Mouse (Mus musculus) CH12.LX (cell line): ENCODE results near the gene Rps18. TPM values are rescaled to one million over a fixed set of nuclear protein-coding genes. Genes with fewer than 3 reads are reported as not detected.
A peak's percentile ranks its signal among the peaks of the same experiment; 100 is the strongest.
"Not testable (repeated sequence)": the region's sequence is repeated elsewhere in the genome, so short reads cannot be mapped to it uniquely, and the experiment has no call there.

Experiments
- DNase-seq: peaks from one replicate; pipeline ENCODE4 v3.0.0-alpha.2; 2013; ENCODE audit errors: extremely low read depth
- H3K27ac ChIP-seq: 2 replicates; pipeline ENCODE4 v1.5.1; 2012; ENCODE audit warnings: low read depth, mild to moderate bottlenecking, control low read depth, moderate library complexity; ENCODE audit not compliant: insufficient read depth
- H3K27me3 ChIP-seq: replicated peaks from 2 replicates; pipeline ENCODE3; 2012; ENCODE audit warnings: inconsistent platforms
- H3K36me3 ChIP-seq, 2 experiments: replicated peaks in 1 of 2; 2 replicates each; pipeline versions ENCODE3 to v1.6.1; 2012; ENCODE audit warnings: inconsistent platforms in 1 of 2, low read length in 1 of 2, mild to moderate bottlenecking in 1 of 2, mixed read lengths in 1 of 2, moderate library complexity in 1 of 2; ENCODE audit not compliant: control insufficient read depth in 1 of 2, insufficient read depth in 1 of 2
- H3K4me1 ChIP-seq, 2 experiments: 2 replicates each; pipeline ENCODE4 v1.6.1; 2012; ENCODE audit warnings: inconsistent platforms in 1 of 2, moderate library complexity in 1 of 2; ENCODE audit not compliant: insufficient read depth in 2 of 2, control insufficient read depth in 1 of 2
- H3K4me2 ChIP-seq: 2 replicates; pipeline ENCODE4 v1.6.1; 2012; ENCODE audit warnings: low read depth, mild to moderate bottlenecking, control low read depth; ENCODE audit not compliant: poor library complexity, insufficient read depth, severe bottlenecking
- H3K4me3 ChIP-seq, 3 experiments: fragments of 150-350 bp in 1 of 3; sonication (generic) in 1 of 3; replicated peaks in 1 of 3; 2 replicates each; pipeline versions ENCODE3 to v1.5.1; 2011 to 2012; ENCODE audit warnings: low read depth in 2 of 3, low read length in 2 of 3, mild to moderate bottlenecking in 2 of 3, moderate library complexity in 2 of 3, control low read depth in 1 of 3, improper control_type of control experiment in 1 of 3, inconsistent platforms in 1 of 3, mixed read lengths in 1 of 3; ENCODE audit not compliant: poor library complexity in 1 of 3
- H3K79me2 ChIP-seq: replicated peaks from 2 replicates; pipeline ENCODE4 v1.6.1; 2012; ENCODE audit warnings: mild to moderate bottlenecking, moderate library complexity; ENCODE audit not compliant: control insufficient read depth, poor library complexity, insufficient read depth, severe bottlenecking; ENCODE audit errors: extremely low read depth
- H3K9ac ChIP-seq: 2 replicates; pipeline ENCODE4 v1.6.1; 2012; ENCODE audit warnings: low read depth, mild to moderate bottlenecking, control low read depth, moderate library complexity; ENCODE audit not compliant: insufficient read depth
- H3K9me3 ChIP-seq: replicated peaks from 2 replicates; pipeline ENCODE3; 2012; ENCODE audit warnings: low read length, inconsistent platforms, mixed read lengths
- CHD2 ChIP-seq: IDR thresholded peaks from 2 replicates; pipeline ENCODE4 v1.6.1; 2011; ENCODE audit warnings: low read length, improper control_type of control experiment
- CTCF ChIP-seq, 2 experiments: IDR thresholded peaks in 1 of 2; conservative IDR thresholded peaks in 1 of 2; 2 replicates each; pipeline ENCODE4 v1.5.1; 2011 to 2012; ENCODE audit warnings: low read depth in 2 of 2, low read length in 2 of 2, improper control_type of control experiment in 1 of 2, inconsistent platforms in 1 of 2, mild to moderate bottlenecking in 1 of 2, moderate library complexity in 1 of 2
- E2F4 ChIP-seq: IDR thresholded peaks from 2 replicates; pipeline ENCODE4 v1.6.1; 2011; ENCODE audit warnings: low read depth, low read length, improper control_type of control experiment; ENCODE audit not compliant: insufficient replicate concordance
- ELF1 ChIP-seq: IDR thresholded peaks from 2 replicates; pipeline ENCODE4 v1.6.1; 2014; ENCODE audit warnings: low read depth, mild to moderate bottlenecking, inconsistent platforms, low read length, improper control_type of control experiment
- EP300 ChIP-seq: IDR thresholded peaks from 2 replicates; pipeline ENCODE4 v1.6.1; 2011; ENCODE audit warnings: low read length, improper control_type of control experiment
- ETS1 ChIP-seq: conservative IDR thresholded peaks from 2 replicates; pipeline ENCODE4 v1.6.1; 2012; ENCODE audit warnings: low read depth, mild to moderate bottlenecking, inconsistent platforms, low read length, improper control_type of control experiment, moderate library complexity
- HCFC1 ChIP-seq: IDR thresholded peaks from 2 replicates; pipeline ENCODE4 v1.6.1; 2012; ENCODE audit warnings: low read depth, mild to moderate bottlenecking, inconsistent platforms, low read length, improper control_type of control experiment
- IRF4 ChIP-seq: IDR thresholded peaks from 2 replicates; pipeline ENCODE4 v1.6.1; 2014; ENCODE audit warnings: low read depth, mild to moderate bottlenecking, inconsistent platforms, low read length, improper control_type of control experiment
- JUN ChIP-seq: IDR thresholded peaks from 2 replicates; pipeline ENCODE4 v1.6.1; 2011; ENCODE audit warnings: low read depth, mild to moderate bottlenecking, low read length, improper control_type of control experiment, moderate library complexity; ENCODE audit not compliant: insufficient read depth
- MAX ChIP-seq: IDR thresholded peaks from 2 replicates; pipeline ENCODE4 v1.6.1; 2011; ENCODE audit warnings: low read length, improper control_type of control experiment
- MEF2A ChIP-seq: IDR thresholded peaks from 2 replicates; pipeline ENCODE4 v1.6.1; 2014; ENCODE audit warnings: low read depth, mild to moderate bottlenecking, inconsistent platforms, low read length, improper control_type of control experiment, borderline replicate concordance
- MXI1 ChIP-seq: IDR thresholded peaks from 2 replicates; pipeline ENCODE4 v1.6.1; 2011; ENCODE audit warnings: mild to moderate bottlenecking, low read depth, low read length, improper control_type of control experiment
- MYC ChIP-seq: IDR thresholded peaks from 2 replicates; pipeline ENCODE4 v1.6.1; 2011; ENCODE audit warnings: low read depth, mild to moderate bottlenecking, improper control_type of control experiment, low read length
- NELFE ChIP-seq: IDR thresholded peaks from 2 replicates; pipeline ENCODE4 v1.6.1; 2011; ENCODE audit warnings: low read depth, low read length, improper control_type of control experiment
- POLR2A ChIP-seq: IDR thresholded peaks from 2 replicates; pipeline ENCODE4 v1.6.1; 2011; ENCODE audit warnings: low read depth, mild to moderate bottlenecking, improper control_type of control experiment, low read length
- POLR2AphosphoS2 ChIP-seq: IDR thresholded peaks from 2 replicates; pipeline ENCODE4 v1.6.1; 2011; ENCODE audit warnings: low read depth, low read length, improper control_type of control experiment
- RAD21 ChIP-seq: IDR thresholded peaks from 2 replicates; pipeline ENCODE4 v1.6.1; 2011; ENCODE audit warnings: low read depth, mild to moderate bottlenecking, low read length, improper control_type of control experiment, moderate library complexity
- SIN3A ChIP-seq: IDR thresholded peaks from 2 replicates; pipeline ENCODE4 v1.6.1; 2012; ENCODE audit warnings: low read length, improper control_type of control experiment, inconsistent platforms
- SMC3 ChIP-seq: IDR thresholded peaks from 2 replicates; pipeline ENCODE4 v1.6.1; 2011; ENCODE audit warnings: low read depth, low read length, improper control_type of control experiment
- TBP ChIP-seq: conservative IDR thresholded peaks from 2 replicates; pipeline ENCODE4 v1.6.1; 2011; ENCODE audit warnings: low read depth, low read length, improper control_type of control experiment
- UBTF ChIP-seq: IDR thresholded peaks from 2 replicates; pipeline ENCODE4 v1.6.1; 2012; ENCODE audit warnings: low read depth, mild to moderate bottlenecking, inconsistent platforms, low read length, improper control_type of control experiment, moderate library complexity
- USF1 ChIP-seq: IDR thresholded peaks from 2 replicates; pipeline ENCODE4 v1.6.1; 2014; ENCODE audit warnings: low read depth, mild to moderate bottlenecking, inconsistent platforms, low read length, improper control_type of control experiment
- ZKSCAN1 ChIP-seq: IDR thresholded peaks from 2 replicates; pipeline ENCODE4 v1.6.1; 2012; ENCODE audit warnings: low read depth, inconsistent platforms, low read length, improper control_type of control experiment, borderline replicate concordance
- ZMIZ1 ChIP-seq: IDR thresholded peaks from 2 replicates; pipeline ENCODE4 v1.6.1; 2012; ENCODE audit warnings: low read depth, mild to moderate bottlenecking, inconsistent platforms, low read length, improper control_type of control experiment
- ZNF384 ChIP-seq: IDR thresholded peaks from 2 replicates; pipeline ENCODE4 v1.6.1; 2012; ENCODE audit warnings: low read depth, low read length, improper control_type of control experiment, inconsistent platforms
- dilution Hi-C: fragments of 300-500 bp; cut with MboI; formaldehyde crosslinking; loops from 2 replicates; pipeline ENCODE4 v1.14.3; 2020; ENCODE audit warnings: low sequenced_read_pairs; ENCODE audit not compliant: extremely low pct_unique_long_range_greater_than_20kb, extremely low pct_ligation_motif_present
- in situ Hi-C: fragments of 300-500 bp; cut with MboI; formaldehyde crosslinking; loops from 3 replicates; pipeline ENCODE4 v1.14.3; 2019; ENCODE audit warnings: low sequenced_read_pairs, low pct_ligation_motif_present, low pct_unique_long_range_greater_than_20kb, mixed read lengths
- polyA plus RNA-seq: library from polyadenylated mRNA; unstranded; fragments of >175 nt; gene quantifications from 2 replicates; pipeline ENCODE4 v1.2.1, GENCODE M21; 2012; ENCODE audit warnings: low read depth; ENCODE audit not compliant: insufficient read length
- total RNA-seq, 2 experiments: library from RNA; depleted of rRNA; stranded (reverse); fragments of 300-350 nt in 1 of 2; fragments of >200 nt in 1 of 2; gene quantifications; 2 replicates each; pipeline ENCODE4 v1.2.3; 2012 to 2014

The Rps18 gene
- total and polyA plus RNA-seq, 3 experiments = 246 to 991 (median 302) TPM

DNA sequence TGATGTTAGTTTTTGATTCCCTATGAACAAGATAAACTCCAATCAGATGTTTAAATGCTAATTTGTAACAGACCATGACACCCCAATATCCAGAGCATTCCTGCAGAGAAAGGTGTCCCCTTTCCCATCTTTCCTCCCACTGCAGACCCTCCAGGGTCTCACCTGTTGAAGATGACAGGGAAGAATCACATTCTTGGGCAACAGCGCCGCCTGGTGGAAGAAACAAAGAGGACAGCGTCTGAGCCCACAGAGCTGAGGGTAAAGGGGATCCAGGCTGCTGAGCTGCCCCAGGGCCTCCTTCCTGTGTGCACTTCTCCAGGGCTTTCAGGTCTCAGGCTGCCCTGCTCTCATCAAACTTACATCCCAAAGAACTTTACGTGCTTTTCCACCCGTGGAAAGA is 47.6 kb upstream of the Rps18 start:
- Histone ChIP-seq H3K4me1 (peaks cover 4 to 7% of the 10 kb centered on the region in 2 experiments; a peak in 1 of 4 replicates), H3K9ac (no peak overlapping the region), H3K4me3 (no peak overlapping the region), H3K27ac (no peak overlapping the region), H3K27me3 (no peaks in the 10 kb centered on the region), H3K4me2 (no peak overlapping the region), H3K36me3 (peaks cover 5% of the 10 kb centered on the region in 2 experiments), H3K9me3 (peaks cover 5% of the 10 kb centered on the region), H3K79me2 (peaks cover 12% of the 10 kb centered on the region)
- peak; percentile 21 for TF ChIP-seq RAD21
- peak; percentile 50 to 51; a peak in 3 of 4 replicates for TF ChIP-seq CTCF (conservative IDR thresholded peaks at IDR 0.05 in 1 of 2, IDR thresholded peaks at IDR 0.05 in 1 of 2; ENCODE audit: low read depth in 2 of 2, low read length in 2 of 2)
- no peak for TF ChIP-seq EP300
- TF ChIP-seq USF1 = no peak
- TF ChIP-seq SMC3 = peak; percentile 11; the same call in 1 of the 2 replicates
- no peak for TF ChIP-seq ZNF384
- in situ Hi-C loops = loop anchor here (5.0 kb wide), 1 partner anchor 1259 kb away; the partner anchor contains the start of gene H2-D1
- no peak for DNase-seq
- dilution Hi-C loops = no loop called here

- in situ Hi-C loops = loop anchor here (5.0 kb wide), 1 partner anchor 1262 kb away; the partner anchor contains the start of gene H2-D1
- Histone ChIP-seq H3K4me2 (peak overlapping the region; percentile 74; the same call in 1 of the 2 replicates), H3K36me3 (peaks cover 25 to 29% of the 10 kb centered on the region in 2 experiments), H3K4me1 (peaks cover 16 to 31% of the 10 kb centered on the region in 2 experiments), H3K4me3 (peak overlapping the region in 1 of 3 experiments; percentile 71), H3K9ac (peak overlapping the region; percentile 80; the same call in 1 of the 2 replicates), H3K79me2 (peaks cover 23% of the 10 kb centered on the region)
- H3K27me3 ChIP-seq, dilution Hi-C loops, DNase-seq, H3K9me3 ChIP-seq, H3K27ac ChIP-seq: not testable (repeated sequence)
These were observed 45.0 kb upstream of the Rps18 start for GRCm38 (mm10) chr17:34000796-34001195.

DNA sequence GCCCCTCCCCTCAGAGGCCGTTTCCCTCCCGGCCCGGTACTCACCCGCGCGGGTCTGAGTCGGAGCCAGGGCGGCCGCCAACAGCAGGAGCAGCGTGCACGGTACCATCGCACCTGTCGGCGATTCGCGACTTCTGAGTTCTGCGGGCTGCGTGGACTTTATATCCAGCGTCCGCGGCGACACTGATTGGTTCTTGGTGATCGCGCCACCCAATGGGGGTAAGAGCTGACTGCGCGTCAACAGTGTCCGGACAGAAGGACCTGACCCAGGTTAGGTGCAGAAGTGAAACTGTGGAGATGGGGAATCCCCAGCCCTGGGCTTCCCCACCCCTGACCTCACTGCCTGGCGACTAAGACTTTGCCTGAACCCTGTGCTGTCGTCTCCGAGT is 44.3 kb upstream of the Rps18 start, which contains the start of gene H2-K1:
H2-K1 (minus strand) TSS at position 198 of the 388 bp plus-strand sequence.
- Histone ChIP-seq H3K9ac (peak within 1 kb of the TSS; percentile 100), H3K79me2 (peaks cover 23% of the 10 kb centered on the region), H3K4me2 (peak within 1 kb of the TSS; percentile 74; the same call in 1 of the 2 replicates), H3K4me3 (peak within 1 kb of the TSS; percentile 66 to 99 (median 71)), H3K27ac (peak within 1 kb of the TSS; percentile 69), H3K9me3 (no peaks in the 10 kb centered on the region), H3K27me3 (no peaks in the 10 kb centered on the region), H3K4me1 (peaks cover 16 to 31% of the 10 kb centered on the region in 2 experiments), H3K36me3 (peaks cover 31 to 33% of the 10 kb centered on the region in 2 experiments)
- dilution Hi-C loops (no loop called here), in situ Hi-C loops (loop anchor here (5.0 kb wide), 1 partner anchor 1262 kb away; the partner anchor contains the start of gene H2-D1)
- peak; percentile 97 for DNase-seq
- TF ChIP-seq POLR2AphosphoS2 (no peak; the same call in 1 of the 2 replicates), MXI1 (0 out of 2 replicates have a peak, but pooled peaks have one; percentile 21), TBP (peak; percentile 91; the same call in 1 of the 2 replicates), MEF2A (no peak), EP300 (0 out of 2 replicates have a peak, but pooled peaks have one; percentile 28), SIN3A (no peak; the same call in none of the 2 replicates), UBTF (no peak), JUN (no peak), IRF4 (peak; percentile 88), NELFE (peak; percentile 93), ETS1 (peak; percentile 65), POLR2A (peak; percentile 92), E2F4 (no peak), HCFC1 (no peak), ZMIZ1 (peak; percentile 93), ZKSCAN1 (no peak), CHD2 (peak; percentile 96), ELF1 (no peak), SMC3 (no peak), MAX (no peak), MYC (peak; percentile 21; the same call in 1 of the 2 replicates)
